Mouse (Mus musculus): ENCODE results near the gene Sh2b1.

Gene Sh2b1

GRCm38 (mm10) chr7:126421756-126422155 is 53.5 kb downstream of the Sh2b1 start:
- DNase-seq (ENCODE audit: low read depth, low spot score): no peak

DNA sequence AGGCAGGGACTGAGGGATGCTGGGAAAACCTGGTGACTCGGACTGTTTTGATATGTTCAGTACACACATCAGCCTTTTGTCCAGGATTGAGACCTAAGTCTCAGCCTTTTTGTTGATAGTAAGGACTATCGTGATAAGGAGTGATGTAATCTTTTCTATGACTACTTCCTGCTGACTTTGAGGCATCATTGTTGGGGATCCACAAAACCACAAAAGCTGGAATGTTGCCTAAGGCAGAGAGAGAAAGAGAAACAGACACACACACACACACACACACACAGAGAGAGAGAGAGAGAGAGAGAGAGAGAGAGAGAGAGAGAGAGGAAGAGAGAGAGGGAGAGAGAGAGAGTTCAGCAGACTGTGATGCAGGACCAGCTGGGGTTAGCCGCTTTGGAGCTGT is 56.7 kb downstream of the Sh2b1 start:
- no peak for DNase-seq (ENCODE audit: low read depth, low spot score)

DNA sequence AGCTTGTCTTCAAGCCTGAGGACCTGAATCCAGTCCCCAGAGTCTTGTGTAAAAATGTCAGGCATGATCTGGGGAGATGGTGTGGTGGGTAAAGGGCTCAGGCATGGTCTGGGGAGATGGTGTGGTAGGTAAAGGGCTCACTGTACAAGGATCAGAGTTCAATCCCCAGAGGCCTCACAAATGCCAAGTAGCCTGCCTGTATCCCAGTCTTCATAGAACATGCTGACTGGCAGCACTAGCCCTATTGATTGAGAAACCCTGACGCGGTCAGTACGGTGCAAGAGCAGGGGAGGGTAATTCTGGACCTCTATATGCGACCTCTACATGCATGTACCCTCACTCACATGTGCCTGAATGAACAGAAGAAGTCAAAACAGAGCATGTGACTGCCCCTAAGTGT is 57.6 kb downstream of the Sh2b1 start:
- no peak for DNase-seq (ENCODE audit: low read depth, low spot score)

- no peak for DNase-seq (ENCODE audit: low read depth, low spot score)
Observed at GRCm38 (mm10) chr7:126417045-126417444, 58.2 kb downstream of the Sh2b1 start.
